Mouse (Mus musculus) spleen, postnatal 10 days (tissue): ENCODE measurements around the gene Scrn2.

Experiments
- DNase-seq, 2 experiments: peaks; one replicate each; pipeline ENCODE4 v3.0.0; 2021 to 2022; ENCODE audit warnings: low spot score in 2 of 2

The Scrn2 gene

DNA sequence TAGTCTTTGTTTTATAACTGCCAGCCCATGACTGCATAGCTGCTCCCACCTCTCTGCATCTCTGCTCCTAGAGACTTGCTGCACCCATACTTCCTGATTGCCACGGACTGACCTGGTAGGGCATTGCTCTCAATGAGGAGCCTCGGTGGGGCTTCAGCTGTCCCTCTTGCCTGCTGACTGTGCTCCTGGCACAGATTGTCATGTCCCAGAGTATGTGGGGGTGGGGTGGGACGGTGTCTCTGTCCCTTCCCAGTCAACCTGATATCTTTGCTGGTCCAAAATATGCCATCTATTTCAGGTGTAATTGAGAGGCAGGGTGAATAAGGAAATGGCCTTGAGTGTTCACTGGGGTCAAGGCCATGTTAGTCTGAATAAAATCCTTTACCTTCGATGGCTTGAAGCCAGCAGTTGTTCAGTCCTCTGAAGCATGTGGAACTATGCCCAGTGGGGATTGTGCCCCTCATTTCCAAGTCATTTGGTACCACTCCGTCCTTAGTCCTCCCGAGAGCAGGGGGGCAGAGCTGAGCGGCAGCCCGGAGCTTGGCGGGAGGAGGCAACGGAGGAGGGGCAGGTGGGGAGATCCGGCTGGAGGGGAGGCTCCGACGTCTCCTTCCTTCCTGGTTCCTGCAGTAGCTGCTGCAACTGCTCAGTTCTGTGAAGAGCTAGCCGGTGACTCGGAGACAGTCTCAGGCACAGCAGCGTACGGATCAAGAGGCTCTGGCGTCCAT lies 20.6 kb downstream of the Scrn2 start, which contains the start of gene Osbpl7:
Gene Osbpl7 (plus strand): TSS at position 413 of the 728 bp plus-strand sequence.
- peak; percentile 42 to 69 for DNase-seq

GRCm38 (mm10) chr11:97050944-97051586 lies 21.3 kb downstream of the Scrn2 start:
- no peak for DNase-seq

DNA sequence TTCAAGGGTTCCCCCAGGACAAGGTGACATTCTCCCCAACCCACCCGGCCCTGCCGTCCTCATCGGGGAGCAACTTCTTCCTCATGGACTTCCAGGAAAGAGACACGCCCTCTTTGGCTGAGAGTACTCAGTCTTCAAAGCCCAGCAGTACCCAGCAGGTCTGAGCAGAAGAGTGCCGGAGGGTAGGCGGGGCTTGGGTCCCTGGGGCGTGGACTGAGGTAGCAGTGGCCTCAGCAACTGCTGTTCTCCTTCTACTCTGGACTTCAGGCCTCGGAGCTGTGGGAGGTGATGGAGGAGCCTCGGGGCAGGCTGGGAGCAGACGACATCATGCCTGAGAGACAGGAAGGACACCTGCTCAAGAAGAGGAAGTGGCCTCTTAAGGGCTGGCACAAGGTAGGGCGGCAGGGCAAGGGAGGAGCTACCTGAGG lies 22.5 kb downstream of the Scrn2 start:
- peak; percentile 27 to 64 for DNase-seq

GRCm38 (mm10) chr11:97063274-97063920 lies 33.7 kb downstream of the Scrn2 start:
- no peak for DNase-seq

DNA sequence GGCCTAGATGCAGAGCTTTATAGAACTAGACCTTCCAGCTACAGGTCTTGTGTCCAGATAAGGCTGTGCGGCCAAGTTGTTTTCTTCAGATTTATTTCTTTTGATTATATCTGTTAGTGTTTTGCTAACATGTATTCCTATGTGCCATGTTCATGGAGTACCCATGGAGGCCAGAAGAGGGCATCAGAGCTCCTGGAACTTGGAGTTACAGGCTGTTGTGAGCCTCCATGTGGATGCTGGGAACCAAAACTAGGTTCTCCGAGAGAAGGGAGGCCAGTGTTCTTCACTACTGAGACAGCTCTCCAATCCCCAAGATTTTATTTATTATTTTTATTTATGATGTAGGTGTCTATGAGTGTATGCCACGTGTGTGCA lies 34.2 kb downstream of the Scrn2 start:
- no peak for DNase-seq

DNA sequence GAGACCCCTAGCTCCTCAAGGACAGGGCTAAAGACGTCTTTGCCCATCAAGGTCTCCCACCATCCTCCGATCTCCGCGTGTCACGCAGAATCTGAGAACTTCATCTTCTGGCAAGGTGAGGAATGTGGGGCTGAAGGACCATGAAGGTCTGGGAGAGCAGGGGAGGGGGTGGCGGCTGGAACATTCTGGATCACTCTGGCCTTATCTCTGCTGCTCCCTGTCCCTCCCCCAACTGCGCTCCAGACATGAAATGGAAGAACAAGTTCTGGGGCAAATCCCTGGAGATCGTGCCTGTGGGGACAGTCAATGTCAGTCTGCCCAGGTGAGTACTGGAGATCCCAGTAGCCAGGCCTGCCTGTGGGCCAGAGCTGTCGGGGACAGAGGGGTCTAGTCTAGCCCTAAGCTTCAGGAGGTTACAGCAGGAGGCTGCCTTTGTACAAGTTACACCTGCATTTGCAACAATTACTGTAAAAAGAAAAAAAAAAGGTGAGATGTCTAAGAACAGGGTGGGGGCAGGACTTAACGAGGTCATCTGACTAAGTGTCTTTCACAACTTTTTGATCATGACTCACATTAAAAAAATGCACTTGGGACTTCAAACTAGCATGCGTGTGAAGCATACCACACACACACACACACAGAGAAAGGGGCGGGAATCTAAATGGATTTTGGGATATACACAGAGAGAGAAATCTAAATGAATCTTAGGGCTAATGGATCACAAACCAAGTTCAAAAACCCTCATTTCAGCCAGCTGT lies 36.0 kb downstream of the Scrn2 start:
- DNase-seq: no peak

- DNase-seq: no peak
Observed at GRCm38 (mm10) chr11:97066656-97067360, 37.1 kb downstream of the Scrn2 start.

- DNase-seq: no peak
Observed at GRCm38 (mm10) chr11:97069333-97069732, 39.6 kb downstream of the Scrn2 start.

GRCm38 (mm10) chr11:97069770-97070169 lies 40.0 kb downstream of the Scrn2 start:
- DNase-seq: no peak

GRCm38 (mm10) chr11:97071129-97071528 lies 41.4 kb downstream of the Scrn2 start:
- no peak for DNase-seq

- DNase-seq: no peak
Observed at GRCm38 (mm10) chr11:97072533-97072932, 42.8 kb downstream of the Scrn2 start.

DNA sequence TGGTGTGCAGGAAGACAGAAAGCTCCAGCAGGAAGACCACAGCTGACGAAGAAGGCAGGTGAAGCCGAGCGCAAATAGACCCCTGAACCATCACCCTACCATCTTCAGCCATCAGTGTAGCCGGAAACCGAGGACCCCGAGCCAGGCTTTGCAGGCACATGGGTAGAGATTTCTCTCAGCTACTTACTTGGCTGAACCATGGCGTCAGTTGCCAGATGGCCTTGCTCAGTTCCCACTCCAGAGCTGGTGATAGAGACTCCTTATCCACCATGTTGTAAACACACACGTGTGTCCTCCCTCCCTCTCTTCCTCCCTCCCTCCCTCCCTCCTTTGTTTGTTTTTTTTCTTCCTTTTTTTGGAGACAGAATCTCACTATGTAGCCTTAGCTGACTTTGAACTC lies 44.5 kb downstream of the Scrn2 start:
- DNase-seq: no peak

- peak in 1 of 2 experiments; percentile 45 for DNase-seq
Observed at GRCm38 (mm10) chr11:97078751-97079150, 49.0 kb downstream of the Scrn2 start.

GRCm38 (mm10) chr11:97080291-97080690 lies 50.6 kb downstream of the Scrn2 start:
- no peak for DNase-seq

DNA sequence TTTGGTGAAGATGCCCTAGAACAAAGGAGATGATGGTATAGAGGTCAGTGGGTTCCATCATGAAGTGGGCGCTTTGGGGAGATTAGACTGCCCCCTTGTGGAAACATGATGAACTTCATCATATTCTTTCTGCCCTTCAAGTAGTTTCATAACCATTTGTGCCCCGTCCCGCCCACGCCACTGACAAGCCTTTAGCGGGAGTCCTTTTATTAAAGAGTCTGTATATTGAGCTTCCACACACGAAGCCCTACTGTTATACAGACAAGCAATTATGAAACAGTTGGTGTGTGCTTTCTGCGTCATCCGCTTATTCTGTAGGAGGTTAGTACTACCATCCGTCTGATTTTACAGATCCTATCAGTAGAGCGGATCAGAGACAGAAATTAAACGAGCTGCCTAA lies 53.2 kb downstream of the Scrn2 start:
- peak in 1 of 2 experiments; percentile 68 for DNase-seq
